Mouse (Mus musculus) CD4-positive, CD25-positive, alpha-beta regulatory T cell, adult 9 weeks (primary cell): ENCODE data around the gene Gm10382. TPM values are rescaled to one million over a fixed set of nuclear protein-coding genes. Genes with fewer than 3 reads are reported as not detected.

Source experiments
- polyA plus RNA-seq: library from polyadenylated mRNA; unstranded; fragments of 100-300 nt; shearing (Covaris generic); gene quantifications from one replicate; pipeline ENCODE4 v1.2.1, GENCODE M21; 2017

Gene Gm10382
- 1.6 TPM for polyA plus RNA-seq

DNA sequence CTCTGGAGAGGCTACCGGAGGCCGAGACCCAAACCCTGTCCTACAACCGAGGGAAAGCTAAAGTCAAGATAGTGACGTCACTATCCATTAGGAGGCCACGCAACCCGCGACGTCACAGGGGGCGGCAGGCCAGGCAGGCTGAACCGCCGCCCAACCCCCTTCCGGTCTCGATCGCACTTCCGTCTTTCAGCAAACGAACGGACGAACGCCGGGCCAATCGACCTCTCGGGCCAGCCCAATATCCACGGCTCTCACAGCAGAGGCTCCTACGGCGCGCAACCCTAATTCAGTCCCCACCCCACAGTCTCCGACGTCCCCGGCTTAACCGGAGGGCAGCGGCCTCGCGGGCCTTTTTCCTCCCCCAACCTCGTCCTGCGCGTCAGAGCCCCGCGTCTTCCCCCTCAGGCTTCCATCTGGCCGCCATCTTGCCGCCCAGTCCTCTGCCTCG is at the start of gene Gm10382:
Gm10382 (plus strand) TSS at position 192 of the 448 bp plus-strand sequence.

DNA sequence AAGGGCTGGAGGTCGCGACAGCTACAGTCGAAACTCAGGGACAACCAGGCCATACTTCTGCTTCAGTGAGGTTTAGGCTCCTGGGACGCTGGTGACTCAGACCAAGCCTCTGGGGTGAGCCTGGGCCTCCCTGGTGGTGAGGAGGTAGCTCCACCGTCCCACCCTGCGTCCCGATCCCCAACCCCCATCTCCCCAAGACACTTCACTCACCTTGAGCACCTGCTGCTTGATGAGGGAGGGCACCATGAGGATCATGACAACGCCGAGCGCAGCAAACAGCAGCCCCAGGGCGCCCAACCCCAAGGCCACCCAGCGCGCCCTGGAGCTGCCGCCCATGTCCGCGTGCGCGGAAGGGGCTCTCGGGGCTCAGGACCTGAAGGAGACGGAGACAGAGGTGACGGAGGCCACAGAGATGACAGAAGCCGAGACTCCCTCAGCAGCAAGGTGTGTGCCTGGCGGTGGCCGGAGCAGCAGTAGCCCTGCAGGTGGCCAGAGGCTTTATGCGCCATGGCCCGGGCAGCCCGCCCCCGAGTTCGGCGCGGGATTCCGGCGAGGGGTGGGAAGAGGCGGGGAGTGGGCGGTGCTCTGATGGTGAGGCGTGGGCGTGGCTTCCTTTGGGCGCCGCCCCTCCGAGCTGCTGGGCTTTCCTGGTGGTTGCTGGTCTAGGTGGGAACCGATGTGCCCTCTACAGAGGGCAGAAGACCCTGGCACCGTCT is 48.4 kb upstream of the Gm10382 start, which contains the start of gene Scarb1:
Scarb1 (minus strand) TSS at position 548 of the 716 bp plus-strand sequence.

DNA sequence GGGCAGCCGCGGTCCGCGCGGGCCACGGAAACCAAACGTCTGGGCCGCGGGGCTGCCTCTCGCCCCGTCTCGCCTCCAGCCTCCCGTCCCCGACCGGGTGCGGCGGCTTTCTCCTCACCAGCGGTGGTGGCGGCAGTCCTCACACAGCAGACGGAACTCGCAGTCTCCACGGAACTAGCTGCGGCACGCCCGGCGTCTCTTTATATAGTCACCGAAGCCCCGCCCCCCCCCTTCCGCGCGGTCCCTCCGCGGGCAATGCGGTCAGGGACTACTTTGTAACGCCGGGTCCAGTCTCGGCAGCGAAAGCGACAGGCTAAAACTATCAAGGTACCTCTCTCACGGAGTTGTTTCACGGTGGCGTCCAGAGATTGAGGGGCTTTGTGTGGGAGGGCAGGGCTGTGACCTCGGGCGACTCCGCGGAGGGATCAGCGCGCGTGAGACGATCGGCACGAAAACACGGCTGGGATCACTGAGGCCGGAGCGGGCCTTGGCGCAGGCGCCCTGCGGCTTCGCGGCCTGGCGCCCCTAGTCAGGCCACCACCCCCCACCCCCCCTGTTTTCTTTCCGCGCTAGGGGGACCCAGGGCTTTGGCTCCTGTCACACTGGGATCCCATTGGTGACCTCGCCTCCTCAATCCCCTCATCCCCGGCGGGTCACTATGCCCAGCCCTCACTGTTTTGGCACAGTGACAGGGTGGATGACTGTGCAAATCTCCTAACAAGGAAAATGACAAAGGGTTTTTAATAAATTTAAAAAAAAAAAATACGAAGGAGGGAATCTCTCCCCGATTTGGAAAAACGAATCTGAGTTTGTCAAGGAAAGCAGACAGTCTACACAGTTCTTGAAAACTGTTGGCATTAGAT is 688 bp downstream of the Gm10382 start, which contains the start of gene Ubc:
Ubc (minus strand) TSS at position 624 of the 863 bp plus-strand sequence.

DNA sequence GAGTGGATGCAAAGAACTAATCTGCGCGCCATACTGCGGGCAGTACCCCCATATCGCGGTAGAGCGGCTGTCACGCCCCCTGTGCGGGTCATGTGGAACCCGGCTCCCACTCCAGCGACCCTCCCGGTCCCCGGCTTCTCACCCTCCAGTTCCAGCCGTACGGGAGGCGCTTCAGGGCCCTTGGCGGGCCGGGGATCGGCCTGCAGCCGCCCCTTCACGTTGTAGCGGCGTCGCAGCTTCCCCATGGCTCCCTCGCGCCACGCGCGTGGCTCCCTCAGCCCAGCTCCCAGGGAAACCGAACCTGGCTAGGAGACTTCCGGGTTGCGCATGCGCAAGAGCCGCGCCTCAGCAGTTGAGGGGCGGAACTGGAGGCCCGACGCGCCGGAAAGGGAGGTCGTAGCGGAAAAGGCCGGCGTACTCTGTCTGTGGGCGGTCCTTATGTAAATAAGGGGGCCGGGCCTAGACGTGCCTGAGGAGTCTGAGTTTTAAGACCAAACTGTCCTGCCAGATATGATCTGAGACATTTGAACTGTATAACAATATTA is 44.7 kb downstream of the Gm10382 start, which contains the start of gene Dhx37:
Dhx37 (minus strand) TSS at position 329 of the 545 bp plus-strand sequence.

Other genes with a start within 250 kb of the Gm10382 start
- 6.9 TPM for gene Ncor2, start 210.1 kb upstream of the Gm10382 start, polyA plus RNA-seq
- gene Scarb1, start 48.2 kb upstream of the Gm10382 start, polyA plus RNA-seq: 18.1 TPM
- 1,419 TPM for gene Ubc, start 880 bp downstream of the Gm10382 start, polyA plus RNA-seq
- 20.3 TPM for gene Dhx37, start 44.8 kb downstream of the Gm10382 start, polyA plus RNA-seq
- gene Bri3bp, start 52.2 kb downstream of the Gm10382 start, polyA plus RNA-seq: 4.2 TPM
- gene Aacs, start 86.5 kb downstream of the Gm10382 start, polyA plus RNA-seq: 37.4 TPM
- 0.15 TPM for gene Tmem132b, start 142.5 kb downstream of the Gm10382 start, polyA plus RNA-seq